Mouse (Mus musculus): ENCODE measurements around the gene Rnf13.

GRCm38 (mm10) chr3:57748576-57749267 is 12.9 kb downstream of the Rnf13 start:
- no peak for TF ChIP-seq CTCF (IDR thresholded peaks at IDR 0.05; ENCODE audit: borderline replicate concordance, control insufficient read depth, extremely low read depth, insufficient read depth, low read length, poor library complexity)
- TF ChIP-seq POLR2A (IDR thresholded peaks at IDR 0.05; ENCODE audit: control insufficient read depth, extremely low read depth, insufficient read depth, low read length, poor library complexity) = no peak
